Mouse (Mus musculus): Measurements from ENCODE around the gene Gng10.

Gene Gng10

DNA sequence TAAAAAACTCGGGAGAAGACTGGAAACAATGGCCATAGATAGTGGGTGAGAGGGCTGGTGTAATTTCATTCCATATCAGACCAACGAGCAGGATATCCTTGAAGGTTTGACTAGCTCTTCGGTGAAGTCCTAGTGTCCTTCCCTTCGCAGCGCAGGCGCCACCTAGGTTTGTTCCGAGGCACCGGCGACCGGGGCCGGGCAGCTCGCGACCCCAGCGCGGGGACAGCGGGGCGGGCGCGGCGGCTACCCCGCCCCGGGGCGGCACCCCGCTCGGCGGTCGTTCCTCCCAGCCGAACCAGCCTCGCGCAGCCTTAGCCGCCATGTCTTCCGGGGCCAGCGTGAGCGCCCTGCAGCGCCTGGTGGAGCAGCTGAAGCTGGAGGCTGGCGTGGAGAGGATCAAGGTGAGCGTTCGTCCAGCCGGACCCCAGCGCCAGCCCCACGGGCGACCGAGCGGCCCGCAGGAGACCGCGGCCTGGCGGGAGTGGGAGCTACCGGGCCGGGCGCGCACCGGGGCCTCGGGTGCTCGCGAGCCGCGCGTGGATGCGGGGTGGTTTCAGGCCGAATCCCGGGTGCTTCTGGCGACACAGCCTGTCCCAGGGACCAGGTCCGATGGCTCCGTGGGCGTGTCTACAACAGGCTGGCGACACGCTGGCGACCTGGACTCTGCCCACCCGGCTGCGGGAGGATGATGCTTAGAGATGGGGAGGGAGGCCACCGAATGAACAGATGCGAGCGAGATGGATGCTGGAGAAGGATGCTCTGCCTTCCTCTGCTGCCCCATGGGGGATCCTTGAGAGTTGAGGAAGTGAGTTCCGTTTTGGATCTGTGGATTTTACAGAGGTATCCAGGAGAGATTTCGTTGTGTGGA lies at the start of gene Gng10:
TSS of gene Gng10 (plus strand) at position 171 of the 868 bp plus-strand sequence.
- DNase-seq, result peak; percentile 72

DNA sequence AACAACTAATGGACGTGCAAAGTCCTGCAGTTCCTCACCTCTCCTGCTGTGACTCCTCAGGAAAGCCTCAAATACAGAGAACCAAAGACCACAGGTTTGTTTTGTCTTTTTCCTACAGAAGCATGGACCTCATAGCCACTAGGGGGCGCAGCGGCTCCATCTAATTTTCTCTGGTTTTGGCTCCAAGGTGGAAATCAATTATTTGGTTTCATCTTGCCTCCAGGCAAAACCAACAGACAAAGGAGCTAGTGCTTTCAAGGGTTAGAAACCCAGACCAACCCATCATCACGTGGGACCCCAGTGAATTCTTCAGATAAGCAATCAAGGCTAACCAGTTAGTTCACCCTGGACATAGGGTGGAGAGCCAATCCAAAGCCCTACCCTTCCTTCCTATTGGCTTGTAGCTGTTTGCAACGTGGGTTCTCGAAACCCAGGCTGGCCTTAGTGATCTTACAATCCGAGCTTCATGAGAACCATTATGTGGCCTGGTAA lies 49.7 kb upstream of the Gng10 start:
- peak; percentile 72 for DNase-seq

DNA sequence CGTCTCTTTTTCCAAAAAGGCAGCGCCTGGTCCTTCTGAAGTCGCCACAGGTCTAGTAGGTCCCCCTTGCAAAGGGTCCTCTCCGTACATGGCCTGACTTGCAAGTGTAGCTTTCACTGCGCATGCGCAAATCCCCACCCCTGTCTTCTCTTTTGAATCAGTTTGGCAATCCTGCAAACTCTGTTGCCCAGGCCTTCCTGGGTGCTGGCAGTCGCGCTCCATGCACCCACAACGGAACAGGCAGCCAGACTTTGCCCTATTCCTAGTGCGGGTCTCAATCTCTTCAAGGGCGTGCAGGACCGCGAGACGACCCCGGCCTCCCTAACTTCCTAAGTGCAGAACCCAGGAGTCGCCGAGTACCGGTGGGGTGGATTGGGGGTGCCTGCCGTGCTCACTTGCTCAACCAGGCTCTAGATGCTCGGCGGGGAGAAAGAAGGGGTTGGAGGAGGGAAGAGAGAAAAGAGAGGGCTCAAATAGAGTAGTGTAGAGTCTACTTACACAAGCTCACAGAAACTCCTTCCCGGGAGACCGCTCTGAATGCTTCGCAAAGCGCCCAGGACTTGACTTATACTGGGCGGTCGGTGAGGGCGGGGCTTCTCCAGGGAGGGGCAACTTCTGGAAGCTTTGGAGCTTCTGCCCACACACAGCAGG lies 48.2 kb upstream of the Gng10 start, which contains the start of gene Ptgr1:
TSS of gene Ptgr1 (minus strand) at position 580 of the 651 bp plus-strand sequence.
- peak; percentile 67 for DNase-seq

DNA sequence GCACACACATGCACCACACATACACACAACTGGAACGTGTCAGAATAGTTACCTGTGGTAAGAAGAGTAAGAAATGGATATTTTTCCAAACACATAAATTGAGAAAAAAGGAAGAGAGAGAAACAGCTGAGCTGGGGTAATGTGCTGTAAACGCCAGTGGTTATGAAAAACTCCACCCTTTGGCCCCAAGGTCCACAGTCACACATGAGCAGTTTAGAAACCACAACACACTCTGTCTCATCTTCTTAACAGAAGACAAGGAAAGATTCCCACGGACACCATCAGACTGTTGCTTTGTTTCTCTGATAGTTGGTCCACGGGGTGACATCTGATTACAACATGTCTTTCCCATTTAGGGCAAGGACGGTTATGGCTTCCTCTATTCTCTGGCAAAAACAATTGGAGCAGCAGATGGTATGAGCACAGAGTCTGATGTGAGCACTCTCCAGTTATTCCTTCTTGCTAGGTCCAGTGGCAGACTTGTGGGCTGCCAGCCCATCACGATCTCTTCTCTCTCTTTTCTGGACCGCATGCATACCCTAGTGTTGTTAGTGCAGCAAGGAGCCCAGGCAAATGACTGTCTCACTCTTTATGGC lies 45.5 kb upstream of the Gng10 start:
- no peak for DNase-seq

DNA sequence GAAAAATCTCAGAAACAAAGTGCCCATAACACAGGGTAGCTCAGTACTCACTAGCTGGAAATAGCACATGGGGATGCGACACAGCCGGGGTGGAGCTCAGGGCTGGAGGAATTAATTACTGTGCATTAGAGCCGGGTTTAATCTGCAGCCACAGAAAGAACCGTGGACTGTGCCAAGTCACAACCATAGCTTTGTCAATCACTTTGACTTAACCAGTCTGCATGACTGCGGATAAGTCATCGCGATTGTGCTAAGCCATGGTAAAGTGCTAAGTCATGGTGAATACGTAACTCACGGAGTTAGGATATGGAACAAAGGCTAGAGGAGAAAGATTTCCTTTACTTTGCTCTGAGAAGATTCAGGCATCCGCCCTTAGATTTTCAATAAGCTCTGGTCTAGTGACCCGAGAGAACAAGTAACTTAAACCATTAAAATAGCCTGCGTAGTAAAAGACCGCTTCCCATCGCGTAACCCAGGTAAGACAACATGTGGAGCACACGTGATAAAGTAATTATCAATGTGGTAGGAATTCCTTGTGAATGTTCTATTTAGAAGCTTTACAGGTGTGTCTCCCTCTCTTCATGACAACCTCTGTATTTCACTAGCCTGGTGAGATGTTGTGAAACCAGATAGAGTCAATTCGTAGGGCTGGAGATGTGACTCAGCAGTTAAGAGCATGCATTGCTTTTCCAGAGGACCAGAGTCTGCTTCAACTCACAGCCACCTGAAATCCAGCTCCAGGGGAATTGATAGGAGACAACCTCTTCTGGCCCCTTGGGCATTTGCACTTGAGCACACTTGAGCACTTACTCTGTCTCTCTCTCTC lies 44.1 kb upstream of the Gng10 start:
- no peak for DNase-seq

DNA sequence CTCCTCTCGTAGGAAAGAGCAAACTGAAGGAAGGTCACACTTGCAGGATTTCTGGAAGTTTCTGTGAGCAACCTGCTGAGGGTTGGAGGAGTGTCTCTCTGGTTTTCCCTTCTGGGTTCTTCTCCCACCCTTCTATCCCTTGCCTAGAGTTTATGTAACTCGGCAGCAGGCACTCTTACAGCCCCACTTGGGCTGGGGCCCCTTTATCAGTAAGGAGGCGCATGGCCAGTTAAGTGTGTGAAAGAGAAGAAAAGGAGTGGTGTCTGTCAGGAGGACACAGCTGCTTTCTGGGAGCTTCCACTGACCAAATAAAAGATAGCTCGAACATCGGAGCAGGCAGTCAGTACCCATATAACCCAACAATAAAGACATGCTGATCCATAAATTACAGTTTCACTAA lies 42.7 kb upstream of the Gng10 start:
- DNase-seq, result no peak

DNA sequence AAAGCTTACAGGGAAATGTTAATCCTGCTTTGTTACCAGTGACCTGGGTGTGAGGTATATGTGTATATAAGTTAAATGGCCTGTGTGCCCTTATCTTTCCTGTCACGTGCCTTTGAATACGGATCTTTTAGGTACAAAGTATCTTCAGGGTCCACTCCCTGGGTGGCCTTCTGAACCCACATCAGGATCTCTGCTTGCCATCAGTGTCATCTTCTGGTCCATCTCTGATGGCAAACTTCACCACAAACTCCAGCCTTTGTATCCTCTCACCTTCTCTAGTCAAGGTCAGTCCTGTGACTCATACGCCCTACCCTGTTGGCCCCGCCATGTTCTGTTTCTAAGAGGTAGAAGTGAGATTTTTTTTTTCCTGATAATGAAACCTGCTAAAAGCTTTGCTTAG lies 40.1 kb upstream of the Gng10 start, which contains the start of gene Dnajc25:
TSS of gene Dnajc25 (plus strand) at position 301 of the 400 bp plus-strand sequence.
- DNase-seq, result no peak

DNA sequence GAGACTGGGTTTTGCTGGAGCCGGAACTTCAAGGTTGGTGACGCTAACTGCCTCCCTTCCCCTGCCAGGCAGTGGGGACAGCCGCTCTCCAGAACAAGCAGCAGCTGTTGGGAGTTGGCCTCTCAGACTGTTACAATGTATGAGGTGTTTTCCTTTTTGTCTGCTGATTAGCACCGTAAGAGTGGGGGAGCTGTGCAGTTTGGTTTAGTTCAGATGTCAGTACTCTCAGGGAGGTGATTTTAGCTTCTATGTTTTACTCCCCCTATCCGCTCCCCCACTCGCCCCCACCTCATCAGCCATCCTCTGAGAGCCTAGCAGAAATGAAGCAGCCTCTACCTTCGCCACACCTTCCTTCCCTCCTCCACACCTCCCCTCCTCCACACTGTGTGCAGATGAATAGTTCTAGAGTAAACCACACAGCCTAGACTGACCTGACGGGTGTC lies 39.6 kb upstream of the Gng10 start:
- DNase-seq, result no peak

DNA sequence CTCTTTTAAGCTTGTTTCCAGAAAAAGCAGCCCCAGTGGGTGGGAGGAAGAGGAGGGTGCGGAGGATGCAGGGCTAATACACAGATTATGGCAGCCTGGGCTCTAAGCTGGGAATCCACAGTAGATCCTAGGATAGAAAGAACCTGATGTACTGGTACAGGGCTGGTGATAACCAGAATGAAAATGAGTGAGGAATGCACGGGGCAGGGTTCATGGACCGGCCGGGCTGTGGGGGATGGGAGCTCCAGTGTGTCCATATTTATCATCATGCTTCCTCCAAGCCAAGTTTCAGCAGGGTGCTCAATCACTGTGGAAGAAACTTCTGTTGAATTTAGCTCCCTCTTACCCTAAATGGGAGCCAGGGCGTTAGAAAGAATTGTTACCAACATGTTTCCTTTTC lies 37.8 kb upstream of the Gng10 start:
- DNase-seq, result no peak

DNA sequence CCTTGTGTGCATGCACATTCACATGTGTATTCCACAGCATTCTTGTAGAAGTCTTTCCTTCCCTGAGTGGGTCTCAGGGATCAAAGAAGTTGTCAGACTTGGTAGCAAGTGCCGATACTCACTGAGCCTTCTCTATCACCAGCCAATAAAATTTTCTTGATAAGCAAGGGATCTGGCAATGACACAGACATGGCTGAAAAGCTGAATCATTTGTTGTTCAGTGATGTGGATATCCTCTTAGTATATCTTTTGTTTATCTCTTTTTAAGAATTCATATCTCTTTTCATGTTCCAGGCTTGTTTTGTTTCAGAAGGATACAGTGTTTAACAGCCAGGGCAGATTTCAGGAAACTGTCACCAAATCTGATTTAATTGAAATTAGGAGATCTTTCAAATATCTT lies 36.2 kb upstream of the Gng10 start:
- no peak for DNase-seq

DNA sequence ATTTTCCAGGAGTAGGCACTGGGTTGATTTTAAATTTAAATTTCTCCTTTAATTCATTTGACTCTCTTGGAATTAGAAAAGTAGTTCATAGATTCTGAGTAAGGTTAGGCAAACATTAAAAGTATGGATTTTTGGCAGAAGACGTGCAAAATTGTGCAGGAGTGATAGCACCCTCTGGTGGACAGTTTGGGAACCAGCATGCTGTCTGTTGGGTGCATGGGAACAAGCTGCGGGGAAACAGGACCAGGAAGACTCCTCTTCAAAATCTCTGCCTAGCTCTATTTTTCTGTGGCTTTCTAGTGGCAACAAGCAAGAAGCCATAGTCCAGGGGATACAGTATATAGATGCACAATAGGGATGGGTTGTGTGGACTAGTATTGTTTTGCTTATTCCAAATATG lies 35.2 kb upstream of the Gng10 start:
- peak; percentile 79 for DNase-seq

DNA sequence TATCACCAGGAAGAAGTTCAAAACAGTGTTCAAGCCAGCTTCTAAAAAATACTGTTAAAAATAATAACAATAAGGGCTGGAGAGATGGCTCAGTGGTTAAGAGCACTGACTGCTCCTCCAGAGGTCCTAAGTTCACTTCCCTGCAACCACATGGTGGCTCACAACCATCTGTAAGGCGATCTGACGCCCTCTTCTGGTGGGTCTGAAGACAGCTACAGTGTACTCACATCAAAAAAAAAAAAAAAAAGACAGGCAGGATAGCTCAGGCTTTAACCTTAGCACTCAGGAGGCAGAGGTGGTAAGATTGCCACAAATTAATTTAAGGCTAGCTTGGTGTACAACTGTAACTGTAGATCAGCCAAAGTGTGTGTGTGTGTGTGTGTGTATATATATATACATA lies 34.3 kb upstream of the Gng10 start:
- DNase-seq, result no peak

DNA sequence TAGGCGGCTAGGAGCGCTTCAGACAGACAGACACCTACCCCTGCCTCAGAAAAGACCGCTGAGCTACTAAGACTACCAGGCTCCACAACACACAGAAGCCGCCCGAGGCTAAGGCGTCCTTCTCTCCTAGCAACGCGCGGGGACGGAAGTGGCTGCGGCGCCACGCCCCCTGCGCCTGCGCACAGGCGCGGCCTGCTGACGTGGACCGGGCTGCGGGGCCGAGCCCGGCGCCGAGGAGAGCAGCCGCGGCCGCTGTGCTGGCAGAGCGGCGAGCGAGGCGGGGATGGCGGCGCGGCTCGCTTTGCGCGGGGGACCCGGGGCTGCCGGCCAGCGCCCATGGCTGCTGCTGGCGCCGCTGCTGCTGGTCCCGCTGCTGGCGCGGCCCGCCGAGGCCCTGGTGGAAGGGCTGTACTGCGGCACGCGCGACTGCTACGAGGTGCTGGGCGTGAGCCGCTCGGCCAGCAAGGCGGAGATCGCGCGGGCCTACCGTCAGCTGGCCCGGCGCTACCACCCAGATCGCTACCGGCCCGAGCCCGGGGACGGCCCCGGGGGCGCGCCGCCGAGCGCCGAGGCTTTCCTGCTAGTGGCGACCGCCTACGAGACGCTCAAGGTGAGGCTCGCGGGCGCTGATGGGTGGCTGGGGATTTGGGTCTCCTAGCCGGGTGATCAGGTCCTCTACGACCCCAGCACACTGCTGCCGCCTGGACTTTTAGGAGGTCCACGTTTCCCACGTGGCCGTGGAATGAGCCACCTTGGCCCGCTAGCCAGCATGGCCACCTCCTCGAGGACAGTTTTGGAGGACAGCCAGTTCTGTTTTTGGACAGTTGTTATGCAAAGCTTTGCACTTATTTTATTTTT lies 31.7 kb upstream of the Gng10 start, which contains the start of gene Gm20503:
TSS of gene Gm20503 (plus strand) at position 263 of the 858 bp plus-strand sequence.
- peak; percentile 88 for DNase-seq

DNA sequence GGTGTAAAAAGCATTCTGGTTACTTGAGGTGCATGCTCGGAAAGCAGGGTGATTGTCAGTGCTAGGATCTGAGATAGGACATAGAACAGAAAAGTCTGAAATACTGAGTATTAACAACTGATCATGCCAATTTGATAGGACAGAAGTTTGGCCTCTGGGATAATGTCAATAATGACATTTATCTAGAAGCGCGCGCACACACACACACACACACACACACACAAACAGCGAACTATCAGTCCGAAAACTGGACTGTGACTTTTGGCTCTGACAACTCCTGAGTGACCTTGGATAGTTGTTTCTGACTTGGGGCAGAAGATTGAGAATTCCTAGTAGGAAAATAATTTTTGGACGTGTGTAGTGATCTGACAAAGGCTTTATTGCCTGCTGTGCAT lies 31.1 kb upstream of the Gng10 start:
- DNase-seq, result no peak

DNA sequence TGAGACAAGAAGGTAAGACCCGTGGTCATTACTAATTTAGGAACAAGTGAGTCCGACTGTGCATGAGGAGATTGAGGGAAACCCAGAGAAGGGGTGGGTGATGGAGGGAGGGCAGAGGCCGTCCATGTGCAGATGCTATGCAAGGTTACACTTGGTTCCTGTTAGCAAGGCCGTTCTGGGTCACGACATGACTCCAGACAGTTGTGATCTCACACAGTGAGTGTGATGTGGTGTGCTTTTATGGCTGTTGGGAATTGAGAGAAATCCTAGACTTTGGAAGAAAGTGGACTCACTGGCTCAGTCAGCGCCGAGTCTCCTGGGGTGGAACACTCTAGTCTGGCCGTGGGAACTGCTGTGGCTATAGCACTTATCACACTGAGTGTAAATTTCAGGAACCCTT lies 28.7 kb upstream of the Gng10 start:
- DNase-seq, result no peak

DNA sequence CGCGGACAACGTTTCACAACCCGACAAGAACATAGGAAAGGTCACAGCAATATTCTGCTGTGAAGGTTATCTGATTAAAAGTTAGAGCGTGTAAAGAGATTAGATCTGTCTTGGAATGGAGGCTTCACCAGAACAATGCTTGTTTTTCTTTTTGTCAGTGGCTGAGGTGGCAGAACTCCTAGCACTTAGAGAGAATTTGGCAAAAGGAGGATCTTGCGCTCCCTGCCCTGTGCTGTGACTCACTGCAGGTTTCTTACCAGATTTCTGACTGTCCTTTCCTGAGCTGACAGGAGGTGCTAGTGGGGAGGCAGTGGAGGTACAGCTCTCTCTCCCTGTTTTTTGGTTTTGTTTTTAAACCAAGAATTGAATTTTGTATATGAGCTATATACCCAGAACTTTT lies 27.9 kb upstream of the Gng10 start:
- DNase-seq, result no peak

DNA sequence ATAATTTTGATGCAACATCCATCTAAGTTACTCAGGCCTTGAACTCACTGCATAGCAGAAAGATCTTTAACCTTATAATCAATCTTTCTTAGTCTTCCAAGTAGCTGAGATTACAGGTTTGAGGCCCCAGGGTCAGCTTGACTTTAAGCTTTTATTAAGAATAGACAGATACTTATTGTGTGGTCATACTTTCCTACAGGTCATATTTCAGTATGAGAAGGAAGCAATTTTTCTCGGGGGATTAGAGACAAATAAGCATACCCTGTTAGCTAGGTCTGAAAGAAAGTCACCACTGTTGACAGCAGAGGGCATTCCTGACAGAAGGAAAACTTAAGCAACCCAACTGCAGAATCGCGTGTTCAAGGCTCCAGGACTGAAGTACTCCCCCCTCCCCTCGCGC lies 26.9 kb upstream of the Gng10 start:
- DNase-seq, result no peak

DNA sequence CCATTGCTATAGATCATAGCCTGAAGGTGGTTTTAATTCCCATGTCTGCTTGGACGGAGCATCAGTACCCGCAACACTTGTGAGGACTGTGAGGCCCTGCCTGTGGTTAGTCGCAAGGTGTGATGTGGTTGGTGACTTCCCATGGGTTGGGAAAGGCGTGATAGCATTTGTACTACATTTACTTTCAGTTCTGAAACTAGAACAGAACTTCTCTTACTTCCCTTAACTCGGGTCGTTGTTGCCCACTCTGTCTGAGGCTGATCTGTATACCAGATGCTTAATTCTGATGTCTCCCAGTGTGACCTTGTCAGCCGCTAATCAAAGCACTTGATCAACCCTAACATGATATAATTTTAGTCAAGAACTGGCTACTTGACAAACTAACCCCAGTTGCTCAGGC lies 25.7 kb upstream of the Gng10 start:
- no peak for DNase-seq

DNA sequence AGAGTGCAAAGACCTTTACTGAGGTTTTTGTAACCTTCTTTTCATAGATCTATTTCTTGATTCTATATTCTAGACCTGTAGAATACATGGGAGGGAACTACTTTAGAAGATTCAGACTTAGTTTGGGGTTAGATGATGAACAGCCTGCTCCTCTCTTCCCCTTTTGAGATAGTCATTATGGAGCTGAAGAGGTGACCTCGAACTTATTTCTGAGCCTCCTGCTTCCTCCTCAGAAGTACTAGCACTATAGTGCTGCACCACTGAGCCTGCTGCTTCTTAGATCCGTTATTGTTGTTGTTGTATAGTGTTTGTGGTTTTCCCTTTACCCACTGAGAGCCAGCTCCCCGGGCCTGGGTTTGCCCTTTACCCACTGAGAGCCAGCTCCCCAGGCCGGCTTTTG lies 25.2 kb upstream of the Gng10 start:
- no peak for DNase-seq

DNA sequence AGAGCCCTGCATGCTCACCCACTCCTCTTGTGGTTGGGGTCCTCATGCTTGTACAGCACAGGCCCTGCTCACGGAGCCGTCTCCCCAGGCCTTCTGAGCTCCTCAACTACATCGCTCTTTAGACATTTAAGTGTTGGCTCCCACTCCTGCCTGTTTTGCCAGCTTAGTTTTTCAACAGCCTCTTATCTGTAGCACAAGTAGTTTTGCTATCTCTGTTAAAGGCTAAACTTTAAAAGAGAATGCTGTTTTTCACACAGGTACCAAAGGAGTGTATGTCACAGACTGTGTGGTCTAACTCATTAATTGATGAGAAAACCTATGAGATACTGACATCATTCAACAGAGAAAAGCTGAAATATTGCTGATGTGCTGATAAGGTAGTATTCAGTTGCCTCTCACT lies 23.4 kb upstream of the Gng10 start:
- no peak for DNase-seq

DNA sequence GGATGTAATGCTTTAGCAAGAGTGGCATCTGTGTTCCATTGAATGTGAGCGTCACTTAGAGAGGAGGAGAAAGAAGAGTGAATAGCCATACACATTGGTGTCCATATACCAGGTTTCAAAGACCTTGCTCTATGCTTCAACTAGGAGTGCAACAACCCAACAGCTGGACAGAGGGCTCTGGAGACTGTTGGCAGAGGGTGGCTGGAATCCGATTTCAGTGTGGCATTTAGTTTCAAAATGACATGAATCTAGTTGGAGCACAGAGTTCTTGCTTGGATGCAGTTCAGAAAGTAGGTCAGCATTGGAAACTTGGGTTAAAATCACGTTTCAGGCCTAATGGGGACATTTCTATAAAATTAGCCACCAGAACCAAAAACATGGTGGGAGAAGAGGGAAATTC lies 19.7 kb upstream of the Gng10 start:
- DNase-seq, result no peak

DNA sequence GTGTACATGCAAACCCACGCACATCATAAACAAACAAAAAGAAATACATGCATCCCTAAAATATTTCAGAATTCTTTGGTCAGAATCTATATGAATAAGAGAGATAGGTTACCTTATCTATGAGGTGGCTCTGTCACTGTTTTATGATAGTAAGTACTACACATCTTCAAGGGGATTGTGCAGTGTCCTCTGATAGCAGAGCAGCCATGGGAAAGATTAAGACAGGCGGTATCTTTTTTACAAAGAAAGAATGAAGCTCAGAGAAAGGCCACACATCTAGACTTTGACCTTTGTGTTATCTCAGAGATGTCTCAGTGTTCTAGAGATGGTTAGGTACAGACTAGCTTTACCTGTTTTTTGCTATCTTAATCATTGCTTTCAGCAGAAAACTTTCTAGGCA lies 18.0 kb upstream of the Gng10 start:
- DNase-seq, result no peak

All from cerebellum, adult 9-10 months (tissue).